Mouse (Mus musculus): ENCODE data around the gene Tmem217. TPM values are rescaled to one million over a fixed set of nuclear protein-coding genes. Genes with fewer than 3 reads are reported as not detected.
A peak's percentile ranks its signal among the peaks of the same experiment; 100 is the strongest.
"Not testable (repeated sequence)": the region's sequence is repeated elsewhere in the genome, so short reads cannot be mapped to it uniquely, and the experiment has no call there.

Tmem217 gene
- total and polyA plus RNA-seq, 3 experiments, result 2.5 to 4.5 TPM; not detected in 1

- Histone ChIP-seq H3K4me1 (ENCODE audit: control insufficient read depth in 1 of 2, insufficient read depth in 2 of 2, low read length in 2 of 2) (peaks cover 4 to 53% of the 10 kb centered on the region in 2 experiments; a peak in 3 of 4 replicates), H3K36me3 (ENCODE audit: control insufficient read depth in 1 of 2, insufficient read depth in 2 of 2, low read length in 2 of 2) (peaks cover 0 to 58% of the 10 kb centered on the region in 2 experiments; a peak in 2 of 4 replicates), H3K27ac (ENCODE audit: control insufficient read depth, low read depth, low read length) (peak overlapping the region; percentile 94), H3K27me3 (ENCODE audit: control insufficient read depth in 1 of 2, insufficient read depth in 2 of 2, low read length in 2 of 2) (no peaks in the 10 kb centered on the region), H3K79me2 (ENCODE audit: control insufficient read depth, insufficient read depth, low read length, poor library complexity) (peaks cover 5% of the 10 kb centered on the region), H3K9me3 (replicated peaks; ENCODE audit: insufficient read depth, low read length) (no peaks in the 10 kb centered on the region), H3K9ac (ENCODE audit: control insufficient read depth, low read depth, low read length, poor library complexity, severe bottlenecking) (peak overlapping the region; percentile 65), H3K4me3 (ENCODE audit: control insufficient read depth in 1 of 2, insufficient read depth in 1 of 2, low read depth in 2 of 2, low read length in 2 of 2) (no peak overlapping the region)
- TF ChIP-seq E2F4 (IDR thresholded peaks at IDR 0.05; ENCODE audit: borderline replicate concordance, low read depth, low read length) (no peak), TAL1 (IDR thresholded peaks at IDR 0.05; ENCODE audit: low read length) (peak; percentile 13; the same call in 1 of the 2 replicates), MAX (IDR thresholded peaks at IDR 0.05; ENCODE audit: low read length) (peak; percentile 38; the same call in 1 of the 2 replicates), UBTF (IDR thresholded peaks at IDR 0.05; ENCODE audit: borderline replicate concordance, insufficient read depth, low read depth, low read length) (0 out of 2 replicates have a peak, but pooled peaks have one; percentile 73), CTCF (IDR thresholded peaks at IDR 0.05 in 2 of 3, conservative IDR thresholded peaks at IDR 0.05 in 1 of 3; ENCODE audit: control insufficient read depth in 1 of 3, insufficient read depth in 1 of 3, low read depth in 2 of 3, low read length in 3 of 3, poor library complexity in 1 of 3, severe bottlenecking in 1 of 3) (no peak), ELF1 (IDR thresholded peaks at IDR 0.05; ENCODE audit: low read depth, low read length) (peak; percentile 38), TBP (IDR thresholded peaks at IDR 0.05; ENCODE audit: low read depth, low read length) (peak; percentile 54; the same call in 1 of the 2 replicates), MXI1 (IDR thresholded peaks at IDR 0.05; ENCODE audit: low read depth, low read length) (peak; percentile 71), MEF2A (IDR thresholded peaks at IDR 0.05; ENCODE audit: extremely low read depth, insufficient replicate concordance, low read depth, low read length, poor library complexity, severe bottlenecking) (no peak), HCFC1 (IDR thresholded peaks at IDR 0.05; ENCODE audit: low read depth, low read length) (0 out of 2 replicates have a peak, but pooled peaks have one; percentile 16), KAT2A (conservative IDR thresholded peaks at IDR 0.05; ENCODE audit: low read depth, low read length) (no peak), SIN3A (IDR thresholded peaks at IDR 0.05; ENCODE audit: low read length) (peak; percentile 81), POLR2A (IDR thresholded peaks at IDR 0.05; ENCODE audit: control insufficient read depth in 1 of 2, insufficient read depth in 1 of 2, low read depth in 1 of 2, low read length in 2 of 2, poor library complexity in 1 of 2) (peak in 1 of 2 experiments; percentile 58; a peak in 2 of 4 replicates), ZC3H11A (IDR thresholded peaks at IDR 0.05; ENCODE audit: low read depth, low read length) (no peak), SMC3 (IDR thresholded peaks at IDR 0.05; ENCODE audit: low read depth, low read length) (no peak), MAFK (IDR thresholded peaks at IDR 0.05; ENCODE audit: borderline replicate concordance, low read depth, low read length) (no peak), RCOR1 (IDR thresholded peaks at IDR 0.05; ENCODE audit: low read depth, low read length) (peak; percentile 98), ETS1 (IDR thresholded peaks at IDR 0.05; ENCODE audit: low read depth, low read length) (peak; percentile 82), MAZ (IDR thresholded peaks at IDR 0.05; ENCODE audit: low read depth, low read length) (peak; percentile 86), TCF12 (IDR thresholded peaks at IDR 0.05; ENCODE audit: low read depth, low read length) (0 out of 2 replicates have a peak, but pooled peaks have one; percentile 35), MYB (IDR thresholded peaks at IDR 0.05; ENCODE audit: low read depth, low read length) (no peak), EP300 (IDR thresholded peaks at IDR 0.05; ENCODE audit: low read depth in 1 of 2, low read length in 2 of 2) (peak; percentile 77 to 78)
- peak; percentile 95 for DNase-seq (ENCODE audit: low read depth, low spot score)
Observed at GRCm38 (mm10) chr17:29498028-29498427, 54.2 kb downstream of the Tmem217 start.

DNA sequence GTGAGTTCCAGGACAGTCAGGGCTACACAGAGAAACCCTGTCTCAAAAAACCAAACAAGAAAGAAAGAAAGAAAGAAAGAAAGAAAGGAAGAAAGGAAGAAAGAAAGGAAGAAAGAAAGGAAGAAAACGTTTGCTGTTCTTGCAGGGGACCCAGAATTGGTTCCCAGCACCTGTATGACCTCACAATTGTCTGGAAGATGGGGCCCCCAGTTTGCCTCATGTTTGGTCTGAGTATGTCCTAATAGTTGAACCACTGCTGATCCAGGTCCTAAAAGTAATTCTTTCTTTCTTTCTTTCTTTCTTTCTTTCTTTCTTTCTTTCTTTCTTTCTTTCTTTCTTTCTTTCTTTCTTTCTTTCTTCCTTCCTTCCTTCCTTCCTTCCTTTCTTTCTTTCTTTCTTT, 54.7 kb downstream of the Tmem217 start:
- not testable (repeated sequence) for H3K79me2 ChIP-seq (ENCODE audit: control insufficient read depth, insufficient read depth, low read length, poor library complexity); H3K4me3 ChIP-seq (ENCODE audit: control insufficient read depth in 1 of 2, insufficient read depth in 1 of 2, low read depth in 2 of 2, low read length in 2 of 2); H3K27me3 ChIP-seq (ENCODE audit: control insufficient read depth in 1 of 2, insufficient read depth in 2 of 2, low read length in 2 of 2); DNase-seq (ENCODE audit: low read depth, low spot score); H3K9me3 ChIP-seq (replicated peaks; ENCODE audit: insufficient read depth, low read length)
- peaks cover 0 to 59% of the 10 kb centered on the region in 2 experiments; a peak in 2 of 4 replicates for H3K36me3 ChIP-seq (ENCODE audit: control insufficient read depth in 1 of 2, insufficient read depth in 2 of 2, low read length in 2 of 2)
- H3K4me1 ChIP-seq (ENCODE audit: control insufficient read depth in 1 of 2, insufficient read depth in 2 of 2, low read length in 2 of 2), result peaks cover 4 to 53% of the 10 kb centered on the region in 2 experiments; a peak in 3 of 4 replicates
- H3K9ac ChIP-seq (ENCODE audit: control insufficient read depth, low read depth, low read length, poor library complexity, severe bottlenecking), result peak overlapping the region; percentile 36; the same call in 1 of the 2 replicates
- H3K27ac ChIP-seq (ENCODE audit: control insufficient read depth, low read depth, low read length), result peak overlapping the region; percentile 94
